Mouse (Mus musculus) testis, adult 2 months (tissue): ENCODE results near the gene Fcamr.

Experiments
- CTCF ChIP-seq: fragments of 200-500 bp; IDR thresholded peaks from 2 replicates; pipeline ENCODE4 v1.5.1; 2012; ENCODE audit warnings: low read depth, mild to moderate bottlenecking, inconsistent platforms, low read length, moderate library complexity; ENCODE audit not compliant: control insufficient read depth, insufficient read depth, insufficient replicate concordance
- POLR2A ChIP-seq: fragments of 200-500 bp; IDR thresholded peaks from 2 replicates; pipeline ENCODE4 v1.6.1; 2012; ENCODE audit warnings: low read depth, mild to moderate bottlenecking, inconsistent platforms, low read length, moderate library complexity; ENCODE audit not compliant: control insufficient read depth

DNA sequence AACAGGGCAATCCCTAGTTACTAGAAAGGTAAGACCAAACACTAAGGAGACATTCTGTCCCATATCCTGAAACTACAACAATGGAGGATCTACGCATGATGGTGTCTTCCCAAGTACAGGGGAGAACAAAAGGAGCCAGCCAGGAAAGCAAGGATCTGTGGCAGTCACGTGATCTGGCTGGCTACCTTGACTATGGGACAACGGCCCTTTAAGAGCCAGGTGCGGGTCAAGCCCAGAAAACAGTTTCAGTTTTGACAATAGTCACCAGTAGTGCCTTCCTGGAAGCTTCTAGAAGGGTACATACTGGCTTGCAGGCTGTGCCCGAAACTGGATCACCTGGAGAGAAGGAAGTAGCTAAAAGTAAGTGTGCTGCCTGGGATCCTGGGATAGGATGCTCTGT is 25.7 kb downstream of the Fcamr start, which contains the start of gene Pigr:
- TF ChIP-seq CTCF (no peak), POLR2A (no peak)
